In the genomic region with DNA sequence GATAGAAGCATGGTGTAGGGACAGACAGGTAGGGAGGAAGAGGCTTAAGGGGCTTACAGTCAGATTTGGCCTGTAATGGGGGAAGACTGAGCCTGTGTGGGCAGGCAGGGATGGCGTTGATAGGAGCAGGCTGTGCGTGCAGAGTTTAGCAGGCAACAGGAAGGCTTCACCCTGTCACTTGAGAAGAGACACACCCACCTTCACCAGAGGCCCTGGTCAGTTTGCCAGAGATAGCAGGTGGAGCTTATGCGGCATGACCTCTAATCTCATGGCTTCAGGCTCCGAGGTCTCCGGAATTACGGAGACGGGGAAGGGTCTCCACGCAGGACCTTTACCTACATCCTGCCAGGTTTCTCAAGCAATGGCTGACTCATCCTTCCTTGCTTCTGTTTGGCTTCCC, we compare ENCODE assay signal across 11 mouse cellular contexts. TPM values are rescaled to one million over a fixed set of nuclear protein-coding genes. Genes with fewer than 3 reads are reported as not detected.
DNase-seq lines count a peak whose midpoint lies in the region; ATAC-seq lines count a peak whose summit lies in the region.
"Had no signal": no experiment of that assay in that cellular context is flagged by ENCODE, and none has a peak within 500 bp of the region (broad histone marks: within the 10 kb centered on the region; RNA-seq: fewer than 3 reads in every experiment).

No protein-coding gene starts in this region.

- peaks cover 71% of the 10 kb centered on the region for H3K36me3 ChIP-seq in megakaryocyte, embryonic 14.5 days (replicated peaks; ENCODE audit: low read length)
- H3K36me3 ChIP-seq: hindbrain, embryonic 15.5 days had no signal

- no peak for ATAC-seq in megakaryocyte, adult 5-6 weeks (ENCODE audit: poor library complexity, severe bottlenecking)
- ATAC-seq in activated CD4-positive, CD25-positive, alpha-beta regulatory T cell, adult 4 months = no peak
- ATAC-seq: midbrain, embryonic 16.5 days had no signal

- no peaks in the 10 kb centered on the region for H3K27me3 ChIP-seq in megakaryocyte, embryonic 14.5 days (replicated peaks)
- H3K27me3 ChIP-seq: hindbrain, embryonic 15.5 days had no signal

- DNase-seq in gastrocnemius, adult 18-20 months (ENCODE audit: low spot score) = peak; percentile 62
- DNase-seq in gastrocnemius, postnatal 4 days (ENCODE audit: low spot score in 2 of 2) = no peak
- DNase-seq in liver = peak; percentile 65
- DNase-seq in spleen, adult 18-20 months = no peak
- DNase-seq in left cerebral cortex, postnatal 36 days (ENCODE audit: low spot score in 2 of 2) = no peak
- DNase-seq: cerebellum, adult 11-12 months had no signal

- H3K4me1 ChIP-seq in megakaryocyte, embryonic 14.5 days = peaks cover 100% of the 10 kb centered on the region
- H3K4me1 ChIP-seq: hindbrain, embryonic 15.5 days had no signal

- peak overlapping the region; percentile 85 for H3K4me3 ChIP-seq in megakaryocyte, embryonic 14.5 days (replicated peaks)
- H3K4me3 ChIP-seq: hindbrain, embryonic 15.5 days had no signal

- no peaks in the 10 kb centered on the region for H3K9me3 ChIP-seq in megakaryocyte, embryonic 14.5 days
- H3K9me3 ChIP-seq: hindbrain, embryonic 15.5 days had no signal

- intact Hi-C loops in left cerebral cortex, postnatal 36 days (cut with DNase I) = no loop called here

RNA-seq across cellular contexts. Expression of a gene that starts 27.2 kb away (rescaled TPM):
- 10 to 100 TPM; 37.0 to 38.6 TPM for total RNA-seq in gastrocnemius, adult 18-20 months (2021)
- 10 to 100 TPM; 75.0 to 86.0 TPM for total RNA-seq in gastrocnemius, postnatal 4 days (2021)
- polyA plus RNA-seq in megakaryocyte, embryonic 14.5 days (2012; ENCODE audit: insufficient read depth, low replicate concordance) = 714 and 929 TPM in 2 replicates
- total RNA-seq in megakaryocyte, adult 5-6 weeks (2015) = 94.9 and 101 TPM in 2 replicates
- total RNA-seq in megakaryocyte, adult 5-6 weeks (2017) = 131 and 144 TPM in 2 replicates
- 100 to 1,000 TPM; 100 to 114 TPM for polyA plus RNA-seq in activated CD4-positive, CD25-positive, alpha-beta regulatory T cell, adult 4 months (2017; shearing (Covaris generic))
- total RNA-seq in left cerebral cortex, postnatal 36 days (2021) = 10 to 100 TPM; 48.1 to 71.8 TPM

RNA-seq across cellular contexts. Expression of a gene that starts 40.2 kb away (rescaled TPM):
- 1 to 10 TPM; 5.8 to 6.3 TPM for total RNA-seq in gastrocnemius, adult 18-20 months (2021)
- total RNA-seq in gastrocnemius, postnatal 4 days (2021) = 10 to 100 TPM; 15.1 to 18.5 TPM
- polyA plus RNA-seq in megakaryocyte, embryonic 14.5 days (2012; ENCODE audit: insufficient read depth, low replicate concordance) = 20.1 and 20.7 TPM in 2 replicates
- total RNA-seq in megakaryocyte, adult 5-6 weeks (2015) = 5.4 and 11.8 TPM in 2 replicates
- total RNA-seq in megakaryocyte, adult 5-6 weeks (2017) = 6.7 and 9.8 TPM in 2 replicates
- polyA plus RNA-seq in activated CD4-positive, CD25-positive, alpha-beta regulatory T cell, adult 4 months (2017; shearing (Covaris generic)) = 10 to 100 TPM; 34.0 to 38.8 TPM
- 10 to 100 TPM; 19.1 to 31.3 TPM for total RNA-seq in left cerebral cortex, postnatal 36 days (2021)

RNA-seq across cellular contexts. Expression of a gene that starts 58.2 kb away (rescaled TPM):
- 10 to 100 TPM; 31.6 to 32.7 TPM for total RNA-seq in gastrocnemius, adult 18-20 months (2021)
- total RNA-seq in gastrocnemius, postnatal 4 days (2021) = 10 to 100 TPM; 38.3 to 40.6 TPM
- polyA plus RNA-seq in megakaryocyte, embryonic 14.5 days (2012; ENCODE audit: insufficient read depth, low replicate concordance) = 6.6 TPM in 1 of 2 replicates, not detected in the other
- 5.4 and 6.2 TPM in 2 replicates for total RNA-seq in megakaryocyte, adult 5-6 weeks (2015)
- total RNA-seq in megakaryocyte, adult 5-6 weeks (2017) = 8.7 and 9.3 TPM in 2 replicates
- 1 to 10 TPM; 2.7 to 3.1 TPM for polyA plus RNA-seq in activated CD4-positive, CD25-positive, alpha-beta regulatory T cell, adult 4 months (2017; shearing (Covaris generic))
- total RNA-seq in left cerebral cortex, postnatal 36 days (2021) = 10 to 100 TPM; 14.2 to 16.7 TPM

Comparison
In these comparisons a context has a peak if more than half of its experiments do, and no peak if none do; other contexts are left out.
1. DNase-seq: peak in gastrocnemius, adult 18-20 months (single experiment) and liver (single experiment); none in gastrocnemius, postnatal 4 days (0 of 2), spleen, adult 18-20 months (0 of 2) and left cerebral cortex, postnatal 36 days (0 of 2).